Comparison of ENCODE assay signal across 15 mouse cellular contexts in the genomic region with DNA sequence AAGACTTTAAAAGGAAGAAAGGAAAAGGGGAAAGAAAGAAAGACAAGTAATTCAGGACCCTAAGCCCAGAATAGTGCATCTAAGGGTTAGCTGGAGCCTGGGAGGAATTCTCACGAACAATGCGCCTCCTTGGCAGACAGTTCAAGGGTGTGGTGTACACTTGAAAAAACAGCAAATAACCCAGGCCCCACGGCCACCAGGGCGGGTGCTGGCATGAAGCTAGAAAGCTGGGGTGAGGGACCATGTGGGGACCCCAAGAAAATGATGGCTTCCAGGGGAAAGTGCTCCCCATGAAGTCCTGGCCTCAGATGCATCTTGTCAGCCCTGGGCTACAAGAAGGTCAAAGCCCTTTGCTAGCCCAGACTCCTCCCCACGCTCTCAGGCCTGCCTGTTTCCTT. TPM values are rescaled to one million over a fixed set of nuclear protein-coding genes. Genes with fewer than 3 reads are reported as not detected.
DNase-seq lines count a peak whose midpoint lies in the region; ATAC-seq and TF ChIP-seq lines count a peak whose summit lies in the region.
"Had no signal": no experiment of that assay in that cellular context is flagged by ENCODE, and none has a peak within 500 bp of the region (broad histone marks: within the 10 kb centered on the region; RNA-seq: fewer than 3 reads in every experiment).

No protein-coding gene starts in this region.

- H3K36me3 ChIP-seq in embryonic facial prominence, embryonic 13.5 days, result no peaks in the 10 kb centered on the region
- H3K36me3 ChIP-seq in embryonic facial prominence, embryonic 10.5 days (replicated peaks), result no peaks in the 10 kb centered on the region
- H3K36me3 ChIP-seq in limb, embryonic 15.5 days, result no peaks in the 10 kb centered on the region
- no peaks in the 10 kb centered on the region for H3K36me3 ChIP-seq in limb, embryonic 10.5 days
- no peaks in the 10 kb centered on the region for H3K36me3 ChIP-seq in lung, postnatal 0 days (ENCODE audit: insufficient read depth, low read length)
- no peaks in the 10 kb centered on the region for H3K36me3 ChIP-seq in forebrain, embryonic 14.5 days (ENCODE audit: control insufficient read depth, insufficient read depth, low read length)
- H3K36me3 ChIP-seq: embryonic facial prominence, embryonic 12.5 days had no signal

- H3K9ac ChIP-seq in embryonic facial prominence, embryonic 13.5 days, result no peak overlapping the region
- H3K9ac ChIP-seq in limb, embryonic 15.5 days, result no peak overlapping the region
- H3K9ac ChIP-seq in lung, postnatal 0 days (replicated peaks; ENCODE audit: low read depth), result no peak overlapping the region
- no peak overlapping the region for H3K9ac ChIP-seq in forebrain, embryonic 14.5 days (ENCODE audit: low read length)
- H3K9ac ChIP-seq: embryonic facial prominence, embryonic 12.5 days had no signal

- TF ChIP-seq CTCF in lung, postnatal 0 days (IDR thresholded peaks at IDR 0.05), result no peak

- no peak for ATAC-seq in embryonic facial prominence, embryonic 13.5 days (ENCODE audit: insufficient number of reproducible peaks, insufficient read depth, low FRiP score, low TSS enrichment, low read depth)
- no peak for ATAC-seq in limb, embryonic 15.5 days (ENCODE audit: insufficient number of reproducible peaks, low FRiP score, low TSS enrichment, low read depth)
- ATAC-seq in lung, postnatal 0 days, result peak; percentile 61
- no peak for ATAC-seq in forebrain, embryonic 14.5 days

- TF ChIP-seq EP300 in lung, postnatal 0 days (IDR thresholded peaks at IDR 0.05), result no peak

- no peak for DNase-seq in embryonic facial prominence, embryonic 10.5 days (ENCODE audit: low spot score)
- no peak for DNase-seq in limb, embryonic 10.5 days (ENCODE audit: low spot score)
- peak; percentile 25 to 35 for DNase-seq in gastrocnemius, adult 8-10 months (ENCODE audit: low spot score in 2 of 2)
- DNase-seq in lung, postnatal 0 days (ENCODE audit: low spot score), result no peak
- DNase-seq in spleen, adult 12 weeks (ENCODE audit: low spot score), result no peak
- no peak for DNase-seq in forebrain, embryonic 14.5 days (ENCODE audit: low spot score)
- DNase-seq: cerebellum, adult 9-10 months; liver; thymus, adult 2 months had no signal

- no peaks in the 10 kb centered on the region for H3K9me3 ChIP-seq in embryonic facial prominence, embryonic 13.5 days
- H3K9me3 ChIP-seq in embryonic facial prominence, embryonic 10.5 days, result no peaks in the 10 kb centered on the region
- H3K9me3 ChIP-seq in limb, embryonic 15.5 days, result no peaks in the 10 kb centered on the region
- H3K9me3 ChIP-seq in limb, embryonic 10.5 days (replicated peaks), result no peaks in the 10 kb centered on the region
- no peaks in the 10 kb centered on the region for H3K9me3 ChIP-seq in lung, postnatal 0 days (ENCODE audit: low read length)
- H3K9me3 ChIP-seq in forebrain, embryonic 14.5 days (replicated peaks; ENCODE audit: control insufficient read depth, low read length), result no peaks in the 10 kb centered on the region
- H3K9me3 ChIP-seq: embryonic facial prominence, embryonic 12.5 days; megakaryocyte, embryonic 14.5 days had no signal

- peak overlapping the region; percentile 64; the same call in 1 of the 2 replicates for H3K27ac ChIP-seq in embryonic facial prominence, embryonic 13.5 days
- no peak overlapping the region for H3K27ac ChIP-seq in embryonic facial prominence, embryonic 10.5 days (replicated peaks)
- peak overlapping the region; percentile 6; the same call in 1 of the 2 replicates for H3K27ac ChIP-seq in limb, embryonic 15.5 days
- H3K27ac ChIP-seq in limb, embryonic 10.5 days, result no peak overlapping the region
- peak overlapping the region; percentile 69 for H3K27ac ChIP-seq in lung, postnatal 0 days (ENCODE audit: low read length)
- H3K27ac ChIP-seq in forebrain, embryonic 14.5 days (ENCODE audit: low read depth, low read length), result no peak overlapping the region
- H3K27ac ChIP-seq: kidney, postnatal 0 days had no signal

- peaks cover 21% of the 10 kb centered on the region for H3K4me1 ChIP-seq in embryonic facial prominence, embryonic 13.5 days
- peaks cover 24% of the 10 kb centered on the region for H3K4me1 ChIP-seq in embryonic facial prominence, embryonic 10.5 days
- H3K4me1 ChIP-seq in limb, embryonic 15.5 days, result peaks cover 24% of the 10 kb centered on the region
- H3K4me1 ChIP-seq in limb, embryonic 10.5 days, result peaks cover 18% of the 10 kb centered on the region
- peaks cover 14% of the 10 kb centered on the region; the same call in 1 of the 2 replicates for H3K4me1 ChIP-seq in lung, postnatal 0 days (ENCODE audit: insufficient read depth, low read depth, low read length)
- H3K4me1 ChIP-seq in forebrain, embryonic 14.5 days (ENCODE audit: control insufficient read depth, insufficient read depth, low read length), result no peaks in the 10 kb centered on the region

- peak overlapping the region; percentile 18; the same call in 1 of the 2 replicates for H3K4me2 ChIP-seq in embryonic facial prominence, embryonic 13.5 days
- no peak overlapping the region for H3K4me2 ChIP-seq in limb, embryonic 15.5 days
- H3K4me2 ChIP-seq in lung, postnatal 0 days (replicated peaks; ENCODE audit: low read depth, low read length), result no peak overlapping the region
- H3K4me2 ChIP-seq in forebrain, embryonic 14.5 days (ENCODE audit: low read length), result no peak overlapping the region
- H3K4me2 ChIP-seq: embryonic facial prominence, embryonic 12.5 days had no signal

- WGBS in embryonic facial prominence, embryonic 13.5 days, result 51% methylated on average over 5 of the region's 5 CpGs
- 81% methylated on average over 5 of the region's 5 CpGs for WGBS in embryonic facial prominence, embryonic 10.5 days
- 56% methylated on average over 5 of the region's 5 CpGs for WGBS in limb, embryonic 15.5 days
- WGBS in limb, embryonic 10.5 days, result 88% methylated on average over 5 of the region's 5 CpGs
- WGBS in lung, postnatal 0 days, result 32% methylated on average over 5 of the region's 5 CpGs
- 79% methylated on average over 5 of the region's 5 CpGs for WGBS in forebrain, embryonic 14.5 days

- H3K27me3 ChIP-seq in embryonic facial prominence, embryonic 13.5 days, result no peaks in the 10 kb centered on the region
- 0 out of 2 replicates have a peak, but pooled peaks cover 11% of the 10 kb centered on the region for H3K27me3 ChIP-seq in embryonic facial prominence, embryonic 10.5 days (replicated peaks; ENCODE audit: low read depth, poor library complexity, severe bottlenecking)
- no peaks in the 10 kb centered on the region for H3K27me3 ChIP-seq in limb, embryonic 15.5 days
- H3K27me3 ChIP-seq in limb, embryonic 10.5 days (ENCODE audit: low read depth, poor library complexity, severe bottlenecking), result peaks cover 3% of the 10 kb centered on the region; the same call in 1 of the 2 replicates
- no peaks in the 10 kb centered on the region for H3K27me3 ChIP-seq in lung, postnatal 0 days (replicated peaks; ENCODE audit: insufficient read depth, low read length)
- H3K27me3 ChIP-seq in forebrain, embryonic 14.5 days (replicated peaks; ENCODE audit: control insufficient read depth, insufficient read depth, low read length), result no peaks in the 10 kb centered on the region
- H3K27me3 ChIP-seq: embryonic facial prominence, embryonic 12.5 days had no signal

- H3K4me3 ChIP-seq in embryonic facial prominence, embryonic 13.5 days, result no peak overlapping the region
- H3K4me3 ChIP-seq in embryonic facial prominence, embryonic 10.5 days, result no peak overlapping the region
- H3K4me3 ChIP-seq in limb, embryonic 15.5 days, result no peak overlapping the region
- H3K4me3 ChIP-seq in limb, embryonic 10.5 days, result no peak overlapping the region
- H3K4me3 ChIP-seq in lung, postnatal 0 days (ENCODE audit: low read depth, low read length), result no peak overlapping the region
- H3K4me3 ChIP-seq in forebrain, embryonic 14.5 days (ENCODE audit: low read depth, low read length), result no peak overlapping the region
- H3K4me3 ChIP-seq: embryonic facial prominence, embryonic 12.5 days; megakaryocyte, embryonic 14.5 days had no signal

RNA-seq across cellular contexts. Expression of gene Ntn1, which starts 58.6 kb away (rescaled TPM):
- 7.1 and 9.4 TPM in 2 replicates for polyA plus RNA-seq in embryonic facial prominence, embryonic 13.5 days (2015; fragmentation: Nextera tagmentation; extraction: Ambion mirVana)
- 7.4 and 8.2 TPM in 2 replicates for polyA plus RNA-seq in embryonic facial prominence, embryonic 10.5 days (2016; fragmentation: Nextera tagmentation; extraction: Ambion mirVana)
- 8.2 and 9.0 TPM in 2 replicates for polyA plus RNA-seq in limb, embryonic 15.5 days (2015; fragmentation: Nextera tagmentation; extraction: Ambion mirVana)
- 4.8 and 7.7 TPM in 2 replicates for polyA plus RNA-seq in limb, embryonic 10.5 days (2016; fragmentation: Nextera tagmentation; extraction: Ambion mirVana)
- total RNA-seq in gastrocnemius, adult 8-10 months (2022), result 1 to 10 TPM; 2.7 to 6.6 (median 4.9) TPM
- 7.0 and 7.2 TPM in 2 replicates for polyA plus RNA-seq in lung, postnatal 0 days (2015; fragmentation: Nextera tagmentation; extraction: Ambion mirVana)
- polyA plus RNA-seq in forebrain, embryonic 14.5 days (2014; fragmentation: Nextera tagmentation; extraction: Ambion mirVana), result 3.5 TPM in 2 replicates
- total RNA-seq: hematopoietic stem cell, adult 5-6 weeks had no signal

Comparison
In these comparisons a context has a peak if more than half of its experiments do, and no peak if none do; other contexts are left out.
1. H3K27ac ChIP-seq: peak in embryonic facial prominence, embryonic 13.5 days (single experiment), limb, embryonic 15.5 days (single experiment) and lung, postnatal 0 days (single experiment); none in embryonic facial prominence, embryonic 10.5 days (single experiment), limb, embryonic 10.5 days (single experiment) and forebrain, embryonic 14.5 days (single experiment).
2. DNase-seq: peak in gastrocnemius, adult 8-10 months (2 of 2); none in embryonic facial prominence, embryonic 10.5 days (single experiment), limb, embryonic 10.5 days (single experiment), lung, postnatal 0 days (single experiment), spleen, adult 12 weeks (single experiment) and forebrain, embryonic 14.5 days (single experiment).